Mouse (Mus musculus): ENCODE results near the gene Lnx1.
A peak's percentile ranks its signal among the peaks of the same experiment; 100 is the strongest.

The Lnx1 gene

DNA sequence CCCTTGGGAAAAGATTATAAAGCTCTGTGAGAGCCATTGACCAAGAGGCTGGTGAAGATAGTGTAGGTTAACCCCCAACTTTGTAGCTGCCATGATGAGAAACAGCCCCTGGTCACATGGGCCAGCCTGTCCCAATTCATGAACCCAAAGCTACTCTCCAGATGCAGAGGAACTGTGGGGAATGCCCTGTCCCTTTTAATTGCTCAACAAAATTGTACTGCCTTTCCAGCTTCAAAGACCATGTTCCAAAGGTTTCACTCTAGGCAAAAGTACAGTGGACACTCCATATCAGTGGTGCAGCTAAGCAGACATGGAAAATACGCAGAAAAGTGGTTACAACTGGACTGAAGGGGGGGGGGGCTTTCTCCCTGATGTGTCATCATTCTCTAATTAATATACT lies 53.6 kb downstream of the Lnx1 start:
- no peak for DNase-seq (ENCODE audit: low read depth)

DNA sequence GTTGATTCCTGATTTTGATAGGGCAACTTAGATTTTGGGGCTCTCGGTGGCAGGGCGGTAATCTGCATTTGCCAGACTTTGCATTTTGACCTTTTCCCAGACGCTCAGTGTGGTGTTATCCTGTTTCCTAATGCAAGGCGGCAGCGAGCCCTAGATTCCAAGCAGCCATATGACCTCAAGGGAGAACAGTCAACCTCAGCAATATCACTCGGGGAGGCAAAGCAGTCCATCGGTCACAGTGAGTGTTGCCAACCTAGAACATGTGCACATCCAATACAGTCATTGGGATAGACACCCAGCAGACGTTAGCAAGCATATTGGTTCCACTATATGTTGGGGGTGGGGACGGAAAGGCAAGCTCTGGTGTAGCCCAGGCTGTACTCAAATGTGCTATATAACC lies 54.5 kb downstream of the Lnx1 start:
- no peak for DNase-seq (ENCODE audit: low read depth)

DNA sequence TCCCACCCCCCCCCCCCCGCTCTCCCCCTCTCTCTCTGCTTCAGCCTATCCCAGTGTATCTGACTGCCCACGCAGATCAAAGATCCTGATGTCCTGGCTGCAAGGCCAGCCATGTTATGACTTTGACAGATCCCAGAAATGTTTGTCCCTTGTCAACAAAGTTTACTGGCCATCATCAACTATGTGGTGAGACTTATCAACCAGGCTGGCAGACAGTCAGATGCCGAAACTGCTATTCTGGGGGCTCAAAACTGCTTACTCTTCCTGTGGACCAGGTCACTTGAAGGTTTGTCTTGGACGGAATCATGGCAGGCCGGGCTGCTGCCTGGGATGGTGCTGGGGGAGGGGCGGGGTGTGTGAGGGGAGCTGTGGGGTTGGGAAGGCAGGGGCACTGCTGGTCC lies 55.1 kb downstream of the Lnx1 start:
- DNase-seq (ENCODE audit: low read depth) = no peak

DNA sequence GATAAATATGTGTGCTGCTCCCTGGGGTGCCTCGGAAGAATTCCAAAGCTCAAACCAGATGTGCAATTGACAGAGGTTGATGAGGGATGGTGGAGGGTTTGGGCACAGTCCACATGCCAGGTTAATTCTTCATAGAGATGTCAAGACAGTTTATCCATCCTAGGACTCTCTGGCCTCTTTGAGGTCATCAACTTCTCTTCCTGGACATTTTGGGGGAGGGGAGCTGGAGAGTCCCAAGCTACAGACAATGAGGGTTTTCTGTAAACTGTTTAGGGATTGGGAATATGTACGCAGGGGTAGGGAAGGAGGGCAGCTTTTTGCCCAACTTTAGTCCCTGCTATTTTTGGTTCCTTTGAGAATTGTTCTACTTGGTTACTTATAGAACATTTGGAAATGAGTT lies 60.4 kb downstream of the Lnx1 start:
- no peak for DNase-seq (ENCODE audit: low read depth)

DNA sequence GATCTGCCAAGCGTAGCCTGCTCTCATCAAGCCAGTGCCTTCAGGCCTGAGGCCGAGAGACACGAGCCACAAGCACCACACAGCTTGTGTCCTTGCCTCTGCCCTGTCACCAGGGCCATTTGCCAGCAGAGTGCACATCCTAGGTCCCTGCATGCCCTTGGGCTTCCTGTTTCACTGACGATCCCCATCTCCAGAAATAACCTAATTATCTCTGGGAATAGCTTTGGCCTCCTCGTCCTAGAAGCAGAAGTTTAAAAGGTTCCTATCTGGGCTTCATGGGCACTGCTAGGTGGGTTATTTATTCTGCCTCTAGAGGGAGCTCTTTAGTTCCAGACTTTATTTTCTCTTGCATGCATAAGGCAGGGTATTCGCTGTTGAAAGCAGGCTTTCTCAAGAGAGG lies 61.7 kb downstream of the Lnx1 start:
- peak; percentile 9 for DNase-seq (ENCODE audit: low read depth)

DNA sequence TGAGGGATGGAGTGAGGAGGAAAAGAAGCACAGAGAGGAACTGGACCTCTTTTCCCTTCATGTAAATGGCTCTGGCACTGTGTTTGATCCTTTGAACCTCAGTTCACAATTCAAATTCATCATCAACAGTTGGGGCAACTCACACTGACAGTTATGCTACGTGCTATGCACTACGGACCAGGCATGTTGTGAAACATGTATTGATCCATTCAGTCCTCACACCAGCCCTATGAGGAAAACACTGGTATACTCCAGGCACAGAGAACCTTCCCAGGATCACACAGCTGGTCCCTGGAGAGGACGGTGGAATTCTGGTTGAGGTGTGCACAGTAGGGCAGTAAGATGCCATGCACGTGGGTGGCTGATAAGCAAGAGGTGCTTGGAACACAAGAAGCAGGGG lies 62.2 kb downstream of the Lnx1 start:
- DNase-seq (ENCODE audit: low read depth) = no peak

DNA sequence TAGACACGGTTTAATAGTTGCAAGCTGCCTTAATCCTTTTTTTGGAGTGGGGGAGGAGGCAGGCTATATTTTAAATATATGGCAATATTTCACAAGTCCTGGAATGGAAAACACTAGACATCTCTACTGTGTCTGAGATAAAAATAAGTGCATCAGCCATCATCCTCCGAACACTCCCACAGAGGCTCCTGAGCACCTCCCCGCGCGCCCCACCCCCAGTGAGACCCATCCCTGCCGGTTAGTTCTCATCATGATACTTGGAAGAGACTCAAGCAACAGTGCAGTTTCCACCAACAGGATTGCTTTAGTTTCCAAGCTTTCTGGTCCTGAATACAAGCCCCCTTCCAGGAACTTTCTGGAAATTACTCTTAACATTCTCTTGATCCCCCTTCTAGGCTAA lies 63.2 kb downstream of the Lnx1 start:
- no peak for DNase-seq (ENCODE audit: low read depth)

DNA sequence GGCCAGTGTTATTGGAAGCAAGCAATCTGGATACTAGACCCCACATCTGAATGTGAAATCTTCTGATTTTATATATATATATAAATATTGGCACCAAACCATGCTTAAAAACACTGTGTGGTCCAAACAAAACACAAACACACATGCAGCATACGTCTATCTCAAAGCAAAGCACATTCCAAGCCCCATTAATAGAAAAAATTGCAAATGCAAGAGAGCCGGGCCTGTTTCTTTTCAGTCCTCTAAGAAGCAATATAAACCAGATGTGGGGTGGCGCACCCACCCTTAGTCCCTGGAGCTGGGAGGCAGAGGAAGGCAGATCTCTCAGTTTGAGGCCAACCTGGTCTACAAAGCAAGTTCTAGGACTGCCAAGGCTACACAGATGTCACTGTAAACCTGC lies 68.3 kb downstream of the Lnx1 start:
- no peak for DNase-seq (ENCODE audit: low read depth)

DNA sequence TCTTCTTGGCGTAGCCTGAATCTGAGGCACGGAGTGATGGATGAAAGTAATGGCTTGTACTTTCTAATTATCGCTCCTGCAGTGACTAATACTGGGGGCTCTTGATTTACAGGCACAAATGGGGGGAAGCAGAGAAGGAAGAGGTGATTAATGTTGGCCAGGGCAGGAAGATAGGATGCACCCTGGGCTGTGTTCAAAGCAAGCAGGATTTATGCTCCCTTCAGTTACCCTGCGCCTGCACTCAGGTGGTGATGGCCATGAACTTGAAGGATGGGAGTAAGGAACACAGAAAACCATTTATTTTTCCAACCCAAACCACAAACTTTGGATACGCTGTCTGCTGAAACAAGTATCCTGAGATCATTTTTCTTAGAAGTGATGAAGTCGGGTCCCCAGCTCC lies 69.3 kb downstream of the Lnx1 start:
- no peak for DNase-seq (ENCODE audit: low read depth)

DNA sequence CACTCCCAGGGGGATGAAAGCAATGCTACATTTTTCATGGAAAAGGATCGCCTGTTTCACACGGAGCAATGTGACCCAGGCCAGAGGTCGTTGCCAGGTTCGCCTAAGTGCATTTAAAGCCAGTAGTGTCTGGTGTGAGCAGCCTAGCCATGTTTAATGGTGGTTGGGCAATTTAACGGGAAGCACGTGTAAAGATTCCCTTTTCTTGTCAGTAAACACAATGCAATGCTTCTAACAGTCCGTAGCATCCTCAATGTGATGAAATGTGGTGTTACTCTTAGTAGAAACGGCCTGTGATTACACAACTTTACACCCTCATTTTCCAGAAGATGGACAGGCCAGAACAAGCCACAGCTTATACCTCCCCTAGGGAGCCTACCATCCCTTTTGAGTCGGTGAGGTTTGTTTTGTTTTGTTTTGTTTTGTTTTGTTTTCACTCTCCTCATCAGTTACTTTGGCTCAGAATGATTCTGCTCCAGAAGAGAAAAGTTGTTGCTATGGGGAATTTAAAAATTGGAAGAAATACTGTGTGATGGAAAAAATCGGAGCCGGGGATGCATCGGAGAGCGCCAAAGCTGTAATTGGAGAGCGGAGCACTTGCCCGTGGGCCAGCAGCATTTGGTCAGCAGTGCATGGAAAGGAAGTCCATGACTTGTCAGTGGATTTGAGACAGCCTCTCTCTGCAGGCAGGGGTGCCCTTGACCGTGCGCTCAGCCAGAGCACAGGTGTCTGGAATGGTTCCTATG lies 70.2 kb downstream of the Lnx1 start:
- no peak for DNase-seq (ENCODE audit: low read depth)

DNA sequence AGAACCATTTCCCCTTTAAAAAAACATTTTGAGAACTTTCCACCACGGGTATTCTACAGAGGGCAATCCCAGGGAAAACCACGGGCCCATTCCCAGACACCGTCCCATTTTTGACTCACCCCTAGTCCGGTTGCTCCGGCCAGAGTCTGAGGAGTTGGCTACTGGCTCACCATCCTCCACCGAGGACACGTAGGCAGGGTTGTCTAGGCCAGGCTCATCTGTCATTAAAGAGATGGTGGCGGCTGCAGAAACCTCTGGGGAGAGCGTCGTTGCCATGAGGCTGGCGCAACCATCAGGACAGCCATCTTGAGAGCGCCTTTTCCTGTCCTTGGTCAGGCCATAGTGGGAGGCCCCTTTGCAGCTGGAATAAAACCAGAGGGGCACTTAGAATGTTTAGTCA lies 74.7 kb downstream of the Lnx1 start:
- DNase-seq (ENCODE audit: low read depth) = no peak

DNA sequence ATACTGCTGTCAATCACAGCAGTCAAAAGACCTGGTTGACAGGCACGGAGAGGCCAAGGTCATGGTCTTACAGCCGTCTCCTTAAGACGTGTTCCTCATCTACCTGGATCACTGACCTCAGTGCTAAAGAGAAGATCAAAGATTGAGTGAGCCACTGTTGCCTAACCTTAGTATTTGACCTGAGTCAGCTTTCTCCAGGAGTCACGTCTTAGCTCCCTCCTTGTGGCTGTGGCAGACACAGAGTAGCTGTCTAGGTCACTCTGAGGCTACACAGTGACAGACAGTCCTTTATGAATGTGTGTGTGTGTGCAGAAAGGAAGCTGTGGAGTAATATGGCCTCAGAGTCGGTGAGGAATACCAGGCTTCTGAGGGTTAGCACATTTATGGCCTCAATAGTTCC lies 78.3 kb downstream of the Lnx1 start:
- DNase-seq (ENCODE audit: low read depth) = no peak

DNA sequence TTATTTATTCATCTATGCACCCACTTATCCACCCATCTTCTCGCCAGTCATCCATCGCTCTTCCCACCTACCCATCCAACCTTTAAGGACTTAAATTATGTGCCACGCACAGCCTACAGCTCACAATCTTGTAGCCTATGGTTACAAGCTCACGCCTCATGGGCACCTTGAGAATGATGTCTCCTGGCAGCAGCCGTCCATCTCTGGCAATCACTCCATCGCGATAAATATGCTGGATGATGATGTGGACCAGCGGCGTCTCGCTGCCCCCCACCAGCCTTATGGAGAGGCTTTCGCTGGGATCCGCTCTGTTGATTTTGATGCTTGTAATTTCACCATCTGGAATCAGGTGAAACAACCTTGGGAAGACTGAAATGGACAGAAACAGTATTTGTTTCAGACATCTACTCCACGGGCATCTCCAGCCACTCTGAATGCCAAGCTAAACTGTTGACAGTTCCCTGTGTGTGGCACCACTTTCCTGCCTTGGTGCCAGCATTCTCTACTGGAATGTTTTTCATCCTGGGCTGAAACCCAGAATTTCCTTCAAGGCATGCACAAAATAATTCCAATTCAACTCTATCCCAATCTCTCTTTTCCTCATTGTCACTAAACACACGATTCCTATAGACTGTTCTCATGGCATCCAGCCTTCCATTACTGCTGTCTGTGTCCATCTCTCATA lies 79.3 kb downstream of the Lnx1 start:
- no peak for DNase-seq (ENCODE audit: low read depth)

DNA sequence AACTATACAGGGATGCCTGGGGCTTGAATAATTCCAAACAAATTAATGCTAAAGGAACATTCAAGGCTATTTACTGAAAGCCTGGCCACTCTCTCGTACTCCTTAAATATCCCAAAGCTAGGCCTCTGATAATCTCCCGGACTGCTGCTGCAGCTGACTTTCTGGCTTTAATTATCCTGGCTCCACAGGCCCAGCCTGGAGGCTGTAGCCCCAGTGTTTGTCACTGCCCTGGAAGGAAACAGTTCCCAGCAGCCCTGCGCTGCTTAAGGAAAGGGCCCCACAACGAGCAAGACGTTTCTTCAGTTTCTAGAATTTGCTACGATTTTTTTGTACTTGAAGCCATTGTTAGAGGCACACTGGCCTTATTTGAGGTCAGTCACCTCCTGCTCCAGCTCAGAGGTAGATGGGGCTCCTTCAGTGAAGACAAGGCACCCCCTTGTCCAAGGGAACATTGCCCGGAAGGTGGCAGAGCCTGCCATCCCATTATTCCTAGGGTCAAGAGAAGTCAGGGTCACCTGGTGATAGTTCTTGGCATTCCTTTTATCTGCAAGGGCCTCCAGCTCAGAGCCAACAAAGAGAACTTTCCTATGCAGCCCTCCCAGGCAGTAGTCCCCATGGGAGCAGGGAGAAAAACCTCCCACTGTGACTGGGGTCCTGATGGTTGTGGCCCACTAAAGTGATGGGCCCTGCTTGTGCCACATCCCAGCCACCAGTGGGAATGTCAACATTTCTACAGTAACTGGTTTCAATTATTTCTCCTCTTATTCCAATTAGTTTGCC lies 80.8 kb downstream of the Lnx1 start:
- DNase-seq (ENCODE audit: low read depth) = no peak

DNA sequence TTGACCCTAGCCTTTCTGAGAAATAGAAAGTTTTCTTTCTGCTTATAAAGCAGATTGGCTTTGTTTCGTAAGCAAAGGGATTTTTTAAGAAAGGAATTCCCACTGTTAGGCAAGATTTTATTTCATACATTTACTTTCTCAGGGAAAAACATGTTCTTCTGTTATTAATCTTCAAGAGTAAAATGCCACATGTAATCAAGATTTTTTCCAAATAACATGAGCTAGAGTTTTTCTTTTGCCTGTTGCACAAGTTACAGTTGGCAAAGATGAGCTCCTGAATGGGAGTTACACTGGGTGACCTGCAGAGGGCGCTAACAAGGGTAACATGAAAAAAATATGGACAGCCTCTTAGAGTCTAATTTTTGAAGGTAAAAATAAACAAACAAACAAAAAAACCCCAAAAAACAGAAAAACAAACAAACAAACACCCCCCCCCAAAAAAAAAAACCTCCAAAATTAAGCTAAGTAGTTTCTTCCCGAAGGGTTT lies 84.1 kb downstream of the Lnx1 start:
- peak; percentile 8 for DNase-seq (ENCODE audit: low read depth)

DNA sequence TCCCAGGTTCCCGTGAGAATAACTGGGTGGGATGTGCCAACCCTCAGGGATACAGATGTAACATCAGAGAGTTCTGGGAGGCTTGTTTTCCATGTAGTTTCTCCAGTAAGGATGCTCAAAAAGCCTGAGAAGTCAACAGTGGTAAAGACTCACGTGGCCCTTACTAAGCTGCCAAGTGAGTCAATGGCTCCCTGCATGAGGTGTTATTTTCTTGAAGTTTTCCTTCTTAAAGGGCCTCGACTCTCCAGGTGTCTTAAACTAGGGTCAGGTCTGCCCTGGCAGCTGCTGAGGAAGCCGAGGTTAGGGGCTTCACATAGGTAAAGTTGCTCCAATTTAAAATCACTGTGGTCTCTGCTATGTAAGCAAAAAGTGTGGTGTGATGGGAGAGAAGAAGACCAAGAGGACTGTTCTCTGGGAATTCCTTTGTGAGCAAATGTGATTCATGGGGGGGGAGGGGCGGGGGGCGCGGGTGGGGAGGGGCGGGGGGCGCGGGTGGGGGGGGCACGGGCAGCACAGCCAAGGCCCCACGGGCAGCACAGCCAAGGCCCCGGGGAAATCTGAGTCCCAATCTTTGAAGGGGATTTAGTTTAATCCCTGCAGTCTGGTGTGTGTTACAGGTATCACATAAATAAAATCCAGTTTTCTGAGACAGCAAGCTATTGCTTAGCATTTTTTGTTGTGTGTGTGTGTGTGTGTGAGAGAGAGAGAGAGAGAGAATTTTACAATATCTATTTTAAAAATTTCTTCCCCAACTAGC lies 84.7 kb downstream of the Lnx1 start:
- no peak for DNase-seq (ENCODE audit: low read depth)

DNA sequence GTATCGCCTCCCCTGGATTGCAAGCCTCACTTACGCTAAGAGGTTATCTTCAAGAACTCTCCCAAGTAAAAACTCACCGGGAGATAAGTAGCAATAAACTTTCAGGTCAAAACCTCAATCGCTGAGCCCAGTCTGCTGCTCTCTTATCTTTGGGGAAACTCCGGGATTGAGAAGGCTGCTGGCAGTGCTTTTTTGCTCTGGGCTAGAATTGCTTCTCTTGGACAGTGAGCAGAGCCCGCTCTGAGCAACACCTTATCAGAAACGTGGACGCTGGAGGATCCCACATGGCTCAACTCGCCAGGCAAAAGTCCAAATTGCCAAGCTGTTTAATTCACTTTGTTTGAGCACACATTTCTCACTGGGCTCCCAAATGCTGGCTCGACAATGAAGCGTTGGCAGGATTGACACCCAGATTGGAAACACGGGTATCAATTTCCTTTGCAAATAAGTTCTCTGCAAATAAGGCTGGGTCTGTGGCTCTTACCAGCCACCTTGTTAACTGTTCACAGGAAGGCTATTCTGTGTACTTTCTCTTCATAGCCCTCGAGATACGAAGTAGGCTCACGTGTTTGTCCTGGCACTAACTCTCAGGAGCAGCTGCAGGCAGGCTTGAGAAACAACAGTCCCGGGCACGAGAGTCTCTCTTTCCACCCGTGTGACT lies 89.1 kb downstream of the Lnx1 start:
- no peak for DNase-seq (ENCODE audit: low read depth)

DNA sequence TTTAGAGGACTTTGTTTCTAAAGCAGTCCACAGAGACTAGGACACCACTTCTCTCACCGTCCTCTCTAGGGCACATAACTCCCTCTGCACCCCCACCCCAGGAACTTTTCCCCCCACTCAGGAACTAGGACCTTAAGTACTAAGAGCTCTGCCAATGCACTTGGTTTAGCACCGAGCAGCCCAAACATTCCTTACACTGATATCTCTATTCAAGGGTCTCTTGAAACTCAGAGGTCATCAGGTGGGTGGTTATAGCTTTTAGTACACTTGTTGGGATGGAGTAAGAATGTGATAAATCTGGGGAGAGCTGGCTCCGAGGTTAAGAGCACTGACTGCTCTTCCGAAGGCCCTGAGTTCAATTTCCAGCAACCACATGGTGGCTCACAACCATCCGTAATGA lies 90.0 kb downstream of the Lnx1 start:
- no peak for DNase-seq (ENCODE audit: low read depth)

DNA sequence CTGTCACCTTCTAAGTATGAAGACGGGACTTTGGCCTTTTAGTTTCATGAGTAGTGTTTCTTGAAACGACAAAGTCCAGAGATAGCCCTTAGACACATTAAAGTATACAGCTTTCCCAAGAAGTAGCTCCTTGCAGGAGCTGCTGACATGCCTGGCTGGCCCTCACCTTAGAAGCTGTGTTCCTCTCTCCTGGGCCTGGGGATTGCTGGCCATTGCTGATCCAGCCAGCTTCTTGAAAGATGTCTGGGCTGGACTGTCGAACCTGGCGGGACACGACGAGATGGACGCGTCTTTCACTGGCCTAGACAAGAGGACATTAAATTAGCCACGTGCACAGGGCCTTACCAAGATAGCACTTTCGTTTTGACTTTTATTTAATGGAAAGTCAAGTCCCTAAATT lies 92.2 kb downstream of the Lnx1 start:
- DNase-seq (ENCODE audit: low read depth) = no peak

DNA sequence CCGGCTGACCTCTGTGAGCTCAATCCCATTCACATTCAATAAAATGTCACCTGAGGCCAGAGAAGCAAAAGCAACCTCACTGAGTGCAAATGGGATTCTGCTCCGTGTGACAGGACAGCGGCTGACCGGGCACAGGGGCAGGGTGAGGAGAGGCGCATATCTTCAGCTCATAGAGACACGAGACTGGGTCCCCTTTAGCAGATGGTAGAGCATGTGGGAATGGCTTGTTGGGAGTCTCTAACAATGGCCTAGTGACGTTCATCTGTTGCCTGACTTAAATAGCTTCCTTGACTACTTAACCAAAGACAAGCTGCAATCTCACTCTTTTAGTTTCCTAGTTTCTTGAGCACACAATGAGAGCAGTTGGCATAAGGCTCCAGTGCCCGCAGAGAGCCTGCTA lies 96.5 kb downstream of the Lnx1 start:
- DNase-seq (ENCODE audit: low read depth) = no peak

DNA sequence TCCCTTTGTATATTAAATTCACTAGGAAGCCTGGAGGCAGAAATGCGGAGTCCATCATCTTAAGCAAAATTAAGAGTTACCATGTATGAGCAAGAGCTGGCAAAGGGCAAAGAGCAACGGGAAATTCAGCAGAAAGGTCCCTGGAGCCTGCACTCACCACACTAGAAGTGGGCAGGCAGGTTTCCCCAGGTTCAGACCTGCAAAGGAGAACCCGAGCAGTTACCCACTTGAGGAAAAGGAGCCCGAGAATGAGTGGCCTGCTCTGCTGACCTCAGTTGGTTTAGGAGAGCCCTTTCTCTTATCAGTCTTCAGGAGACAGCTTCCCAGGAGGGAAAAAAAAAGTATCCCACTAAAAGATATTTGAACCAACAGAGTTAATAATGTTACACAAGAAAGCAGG lies 99.4 kb downstream of the Lnx1 start:
- DNase-seq (ENCODE audit: low read depth) = no peak

DNA sequence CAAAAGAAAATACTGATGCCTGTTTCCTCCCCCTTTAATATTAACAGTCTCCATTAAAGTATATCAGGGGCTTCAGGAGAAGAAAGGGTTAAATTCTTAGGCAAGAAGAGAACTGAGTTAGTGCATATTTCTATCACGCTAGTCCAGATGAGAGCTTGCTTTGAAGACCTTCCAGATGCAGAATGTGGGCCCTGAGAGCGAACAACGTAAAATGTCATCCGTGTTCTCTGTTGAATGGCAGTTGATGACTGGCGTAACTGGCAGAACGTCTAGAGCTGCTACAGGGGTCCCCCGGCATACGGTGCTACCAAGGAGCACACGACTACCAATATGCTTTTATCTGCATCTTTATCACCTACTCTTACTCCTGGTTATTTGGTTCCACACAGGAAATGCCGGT lies 100.3 kb downstream of the Lnx1 start:
- DNase-seq (ENCODE audit: low read depth) = no peak
